14 mouse cellular contexts compared by ENCODE assay signal in the genomic region with DNA sequence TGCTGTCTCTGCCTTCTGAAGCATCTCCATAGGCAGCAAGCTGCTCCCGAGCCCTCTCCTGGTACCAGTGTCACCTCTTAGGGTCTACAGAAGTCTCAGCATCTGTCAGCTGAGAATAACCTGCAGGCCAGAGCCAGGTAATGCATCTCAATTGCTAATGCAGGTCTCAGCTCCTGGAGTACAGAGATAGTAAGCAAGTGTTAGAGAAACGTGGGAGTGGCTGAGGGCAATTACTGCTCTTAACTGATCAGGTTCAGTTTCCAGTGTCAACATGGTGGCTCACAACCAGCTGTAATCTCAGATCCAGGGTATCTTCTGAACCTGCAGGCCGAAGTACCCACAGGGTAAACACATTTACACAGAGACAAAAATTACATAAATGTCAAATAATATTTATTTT. TPM values are rescaled to one million over a fixed set of nuclear protein-coding genes. Genes with fewer than 3 reads are reported as not detected.
"Had no signal": no experiment of that assay in that cellular context is flagged by ENCODE, and none has a peak within 500 bp of the region (broad histone marks: within the 10 kb centered on the region; RNA-seq: fewer than 3 reads in every experiment).

No protein-coding gene starts in this region.

- H3K36me3 ChIP-seq: liver, embryonic 15.5 days; midbrain, embryonic 12.5 days had no signal

- H3K9me3 ChIP-seq: liver, embryonic 15.5 days; midbrain, embryonic 12.5 days had no signal

- ATAC-seq: lung, postnatal 0 days; midbrain, embryonic 16.5 days had no signal

- H3K27ac ChIP-seq: layer of hippocampus, adult 2 months; liver, embryonic 15.5 days; midbrain, embryonic 12.5 days; stomach, postnatal 0 days had no signal

- H3K4me2 ChIP-seq: liver, embryonic 11.5 days; liver, embryonic 15.5 days; midbrain, embryonic 12.5 days had no signal

- H3K9ac ChIP-seq: liver, embryonic 15.5 days; midbrain, embryonic 12.5 days had no signal

- H3K27me3 ChIP-seq: midbrain, embryonic 12.5 days had no signal

- DNase-seq: kidney, adult 8-10 months; kidney, postnatal 4 days; left cerebral cortex, postnatal 4 days; lung, adult 2 months; lung, postnatal 36 days; right cerebral cortex, postnatal 25 days had no signal

- H3K4me3 ChIP-seq: layer of hippocampus, adult 2 months; liver, embryonic 15.5 days; midbrain, embryonic 12.5 days had no signal

RNA-seq across cellular contexts. Expression of gene Des, which starts 23.7 kb away (rescaled TPM):
- total RNA-seq: megakaryocyte, adult 5-6 weeks had no signal

RNA-seq across cellular contexts. Expression of gene Resp18, which starts 58.2 kb away (rescaled TPM):
- total RNA-seq: megakaryocyte, adult 5-6 weeks had no signal
- polyA plus RNA-seq: liver, embryonic 11.5 days; liver, embryonic 15.5 days had no signal
